Mouse (Mus musculus) small intestine, adult 2 months (tissue): ENCODE results near the gene Smtnl1. TPM values are rescaled to one million over a fixed set of nuclear protein-coding genes. Genes with fewer than 3 reads are reported as not detected.

Source experiments
- H3K27ac ChIP-seq: fragments of 200-500 bp; 2 replicates; pipeline ENCODE4 v1.5.1; 2012; ENCODE audit warnings: low read depth, low read length, control low read depth, inconsistent platforms; ENCODE audit not compliant: insufficient read depth
- H3K27me3 ChIP-seq: fragments of 200-500 bp; 2 replicates; pipeline ENCODE4 v1.6.1; 2012; ENCODE audit warnings: mild to moderate bottlenecking, moderate library complexity, low read length, inconsistent platforms; ENCODE audit not compliant: control insufficient read depth, insufficient read depth
- H3K36me3 ChIP-seq: fragments of 200-500 bp; 2 replicates; pipeline ENCODE4 v1.6.1; 2012; ENCODE audit warnings: mild to moderate bottlenecking, low read length, control low read depth, inconsistent platforms; ENCODE audit not compliant: control insufficient read depth, insufficient read depth
- H3K4me1 ChIP-seq: fragments of 200-500 bp; 2 replicates; pipeline ENCODE4 v1.6.1; 2012; ENCODE audit warnings: low read length, inconsistent platforms, mixed read lengths; ENCODE audit not compliant: control insufficient read depth, insufficient read depth, insufficient read length
- H3K4me3 ChIP-seq: fragments of 200-500 bp; 2 replicates; pipeline ENCODE4 v1.5.1; 2012; ENCODE audit warnings: low read depth, mild to moderate bottlenecking, control low read depth, inconsistent platforms, low read length, moderate library complexity
- CTCF ChIP-seq: fragments of 200-500 bp; IDR thresholded peaks from 2 replicates; pipeline ENCODE4 v1.5.1; 2012; ENCODE audit warnings: low read depth, mild to moderate bottlenecking, control low read depth, inconsistent platforms, low read length, moderate library complexity, mixed read lengths; ENCODE audit not compliant: insufficient replicate concordance, insufficient read length; ENCODE audit errors: extremely low read depth
- POLR2A ChIP-seq: fragments of 200-500 bp; IDR thresholded peaks from 2 replicates; pipeline ENCODE4 v1.6.1; 2012; ENCODE audit warnings: low read depth, mild to moderate bottlenecking, control low read depth, inconsistent platforms, low read length, moderate library complexity
- WGBS: fragments of 180-500 bp; shearing (Covaris S2); methylation state at CpG from one replicate; pipeline ENCODE4 v1.1.7; 2018; 5-methylcytosine and 5-hydroxymethylcytosine counted together
- polyA plus RNA-seq: library from polyadenylated mRNA; depleted of rRNA; stranded (reverse); fragments of >200 nt; gene quantifications from 2 replicates; pipeline ENCODE4 v1.2.3, GENCODE M21; 2012

Gene Smtnl1
- polyA plus RNA-seq, 1 experiment, result 0.06 TPM

DNA sequence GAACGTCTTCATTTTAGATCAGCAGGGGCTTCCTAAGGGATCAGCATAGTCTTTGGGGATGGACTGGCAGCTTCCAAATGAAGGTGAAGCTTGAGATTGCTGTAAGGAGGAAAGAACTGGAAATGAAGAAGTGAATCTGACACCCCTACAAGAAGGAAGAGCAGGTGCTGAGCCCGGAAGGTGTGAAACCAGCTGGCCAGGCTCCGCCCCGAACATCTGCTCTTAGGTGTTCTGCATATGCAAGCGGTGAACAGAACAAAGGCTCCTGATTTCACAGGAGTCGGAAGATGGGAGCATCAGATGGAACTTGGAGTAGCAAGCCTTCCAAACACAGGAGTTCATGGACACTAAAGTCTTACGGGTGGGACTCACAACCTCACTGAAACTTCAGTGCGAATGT lies 14.7 kb upstream of the Smtnl1 start:
- Histone ChIP-seq H3K4me1 (peaks cover 16% of the 10 kb centered on the region), H3K4me3 (no peak overlapping the region), H3K36me3 (no peaks in the 10 kb centered on the region), H3K27ac (no peak overlapping the region; the same call in 1 of the 2 replicates), H3K27me3 (peaks cover 29% of the 10 kb centered on the region)
- no peak for TF ChIP-seq POLR2A
- TF ChIP-seq CTCF, result no peak
- WGBS, result 28% methylated on average over 8 of the region's 8 CpGs

DNA sequence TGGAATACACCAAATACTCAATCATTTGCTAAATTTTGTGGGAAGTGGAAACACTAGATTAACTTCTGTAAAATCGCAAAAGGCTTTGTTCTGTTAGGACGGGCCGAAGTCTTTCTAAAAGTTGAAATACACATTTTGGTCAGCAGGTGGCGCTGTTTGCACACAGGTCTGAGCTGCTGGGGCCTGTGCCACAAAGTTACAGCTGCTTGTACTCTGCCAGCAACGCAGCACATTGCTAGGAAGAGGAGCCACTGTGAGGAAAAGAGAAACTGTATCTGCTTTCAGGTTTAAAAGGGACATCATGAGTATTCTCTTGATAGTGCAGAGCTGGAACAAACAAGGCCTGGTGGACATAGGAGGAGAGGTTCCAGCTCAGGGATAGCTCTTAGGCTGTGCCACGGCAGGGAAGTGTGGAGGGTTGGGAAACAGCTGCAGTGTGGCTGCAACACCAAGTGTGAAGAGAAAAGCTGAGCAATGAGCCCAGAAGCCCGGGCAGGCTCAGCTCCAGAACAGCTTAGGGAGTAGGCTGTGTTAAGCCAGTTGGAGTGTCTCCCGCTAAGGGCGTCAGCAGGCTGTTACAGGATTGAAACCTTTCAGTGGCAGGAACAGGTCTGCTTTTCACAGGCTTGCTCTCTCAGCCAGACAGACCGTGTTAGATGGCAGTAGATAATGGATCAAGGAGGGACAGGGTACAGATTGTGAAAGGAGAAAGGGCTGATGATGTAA lies 9.4 kb upstream of the Smtnl1 start:
- H3K4me3 ChIP-seq, result no peak overlapping the region
- H3K27me3 ChIP-seq, result no peaks in the 10 kb centered on the region
- peaks cover 6% of the 10 kb centered on the region; the same call in 1 of the 2 replicates for H3K36me3 ChIP-seq
- peak; percentile 96 for TF ChIP-seq CTCF
- no peak for TF ChIP-seq POLR2A
- WGBS, result 28% methylated on average over 10 of the region's 10 CpGs
- peaks cover 3% of the 10 kb centered on the region; the same call in 1 of the 2 replicates for H3K4me1 ChIP-seq
- peak overlapping the region; percentile 13; the same call in 1 of the 2 replicates for H3K27ac ChIP-seq

DNA sequence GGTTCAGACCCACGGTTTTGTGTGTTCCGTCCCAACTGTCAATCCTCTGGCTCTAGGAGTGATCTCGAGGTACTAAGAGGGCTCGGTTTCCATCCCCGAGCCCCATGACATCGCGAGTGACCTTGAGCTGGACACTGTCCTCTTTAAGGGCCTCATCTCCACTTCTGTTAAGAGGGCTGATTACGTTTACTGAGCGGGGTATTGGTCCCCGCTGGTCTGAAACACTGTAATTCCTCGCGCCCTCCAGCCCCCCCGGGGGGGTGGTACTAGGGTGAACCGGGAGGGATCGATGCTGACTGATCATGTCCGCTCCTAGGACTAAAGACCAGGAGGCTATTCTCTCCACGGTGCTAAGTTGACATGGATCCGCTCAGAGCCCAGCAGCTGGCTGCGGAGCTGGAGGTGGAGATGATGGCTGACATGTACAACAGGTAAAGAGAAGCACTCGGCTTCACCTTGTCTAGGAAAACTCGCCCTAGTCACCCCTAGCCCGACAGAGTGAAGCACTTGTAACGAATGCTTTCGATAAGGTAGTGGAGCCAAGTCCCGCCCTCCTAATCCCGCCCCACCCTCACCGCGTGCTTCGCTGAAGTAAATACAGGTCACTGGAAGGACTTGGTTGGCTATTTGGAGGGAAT lies 5.0 kb upstream of the Smtnl1 start:
- H3K27ac ChIP-seq, result peak overlapping the region; percentile 75

DNA sequence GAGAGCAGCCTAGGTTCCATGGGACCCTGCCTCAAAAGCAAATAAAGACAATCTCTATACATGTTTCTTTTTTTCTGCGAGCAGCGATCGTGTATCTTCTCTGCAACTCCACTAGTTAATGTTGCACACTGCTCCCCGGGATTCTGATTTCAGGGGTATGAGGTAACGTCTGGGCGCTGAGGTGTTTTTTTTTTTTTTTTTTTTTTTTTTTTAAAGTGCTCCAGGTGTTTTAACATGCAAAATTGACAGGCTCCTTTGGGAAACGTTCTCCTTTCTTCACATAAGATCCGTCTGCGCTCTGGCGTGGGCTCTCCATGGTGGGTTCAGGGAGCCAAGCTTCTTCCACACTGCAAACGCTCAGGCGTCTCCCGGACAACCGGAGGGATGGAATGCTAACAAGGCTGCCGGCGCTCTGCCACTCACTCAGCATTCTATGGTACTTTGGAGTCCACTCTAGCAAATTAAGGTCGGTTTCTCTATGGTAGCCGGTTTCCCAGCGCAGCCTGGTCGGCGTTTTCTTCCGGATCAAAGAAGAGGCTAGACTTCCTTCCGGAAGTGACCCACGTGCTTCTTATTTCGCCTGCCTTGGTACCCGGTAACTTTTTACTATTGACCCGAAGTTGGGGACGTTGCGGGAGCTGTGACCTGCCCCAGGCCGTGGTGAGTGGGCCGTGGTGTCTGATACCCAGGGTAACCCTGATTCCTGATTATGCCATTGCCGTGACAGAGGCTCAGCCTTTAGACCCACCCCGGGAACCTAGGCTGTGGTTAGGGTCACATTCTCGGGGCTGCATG lies 4.2 kb upstream of the Smtnl1 start, which contains the start of gene Timm10:
Gene Timm10, plus strand, starts transcription at position 510 of the 795 bp plus-strand sequence.
- TF ChIP-seq CTCF (no peak), POLR2A (no peak)
- peak within 1 kb of the TSS; percentile 75 for H3K27ac ChIP-seq
- H3K4me1 ChIP-seq, result peaks cover 9% of the 10 kb centered on the region
- peak within 1 kb of the TSS; percentile 89 for H3K4me3 ChIP-seq
- WGBS, result under 1% methylated on average over 34 of the region's 34 CpGs
- peaks cover 6% of the 10 kb centered on the region; the same call in 1 of the 2 replicates for H3K36me3 ChIP-seq
- H3K27me3 ChIP-seq, result no peaks in the 10 kb centered on the region

More for the DNA sequence above, 5.0 kb upstream of the Smtnl1 start:
- Histone ChIP-seq H3K4me1 (peaks cover 9% of the 10 kb centered on the region), H3K4me3 (peak overlapping the region; percentile 89), H3K27me3 (no peaks in the 10 kb centered on the region), H3K36me3 (peaks cover 6% of the 10 kb centered on the region; the same call in 1 of the 2 replicates)
- TF ChIP-seq POLR2A (peak; percentile 15; the same call in 1 of the 2 replicates), CTCF (no peak)
- WGBS, result 1% methylated on average over 29 of the region's 29 CpGs

DNA sequence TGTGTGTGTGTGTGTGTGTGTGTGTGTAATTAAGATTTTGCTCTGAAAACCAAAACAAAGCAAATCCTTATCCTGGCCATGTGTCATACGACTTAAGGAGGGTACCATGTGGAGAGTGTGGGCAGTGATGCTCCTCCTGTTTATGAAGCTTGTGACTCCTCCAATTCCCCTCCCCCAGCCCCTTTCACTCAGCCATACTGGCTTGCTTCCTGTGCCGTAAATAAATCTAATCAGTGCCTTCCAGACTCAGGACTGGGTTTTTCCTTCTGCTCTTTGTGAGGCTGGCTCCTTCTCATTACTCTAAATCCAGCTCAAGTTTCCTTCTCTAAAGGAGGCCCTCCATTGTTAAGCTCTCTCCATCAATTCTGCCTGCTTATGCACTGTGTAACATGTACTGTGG lies 785 bp upstream of the Smtnl1 start:
- no peaks in the 10 kb centered on the region for H3K36me3 ChIP-seq
- no peak for TF ChIP-seq POLR2A
- 43% methylated on average over 2 of the region's 2 CpGs for WGBS

DNA sequence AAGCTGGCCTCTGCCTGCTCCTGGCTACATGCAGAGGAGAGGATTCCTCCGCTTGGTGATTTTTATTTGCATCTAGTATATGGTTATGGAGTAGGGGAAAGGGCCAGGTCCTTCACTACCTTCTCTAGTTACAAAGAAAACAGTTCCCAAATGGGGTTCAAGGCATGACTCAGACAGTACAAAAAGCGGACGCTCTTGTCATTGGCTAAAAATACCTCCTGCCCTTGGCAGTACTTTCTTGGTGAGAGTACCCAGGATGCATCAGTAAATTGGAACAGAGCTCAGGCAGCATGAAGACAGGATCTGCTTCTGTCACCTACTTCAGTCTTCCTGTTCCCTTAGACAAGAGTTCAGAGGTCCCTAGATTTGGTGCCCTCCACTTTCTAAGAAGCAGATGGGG lies 2.6 kb downstream of the Smtnl1 start:
- TF ChIP-seq POLR2A (no peak), CTCF (no peak)
- 0 out of 2 replicates have a peak, but pooled peaks cover 5% of the 10 kb centered on the region for H3K27me3 ChIP-seq
- H3K36me3 ChIP-seq, result no peaks in the 10 kb centered on the region
- WGBS, result 71% methylated on average over 3 of the region's 3 CpGs
- no peak overlapping the region for H3K4me3 ChIP-seq
- peaks cover 4% of the 10 kb centered on the region; the same call in 1 of the 2 replicates for H3K4me1 ChIP-seq
- no peak overlapping the region for H3K27ac ChIP-seq

More for the DNA sequence above, 785 bp upstream of the Smtnl1 start:
- H3K4me1 ChIP-seq, result peaks cover 9% of the 10 kb centered on the region
- no peak overlapping the region for H3K4me3 ChIP-seq
- H3K27ac ChIP-seq, result no peak overlapping the region
- H3K27me3 ChIP-seq, result 0 out of 2 replicates have a peak, but pooled peaks cover 5% of the 10 kb centered on the region
